Mouse (Mus musculus): ENCODE measurements at regions not wholly inside any gene's neighbourhood (a gene's known extent, or its start where the extent isn't known, plus 50 kb on each side); places are given as distances from the start of the nearest gene placed in this dataset.
A peak's percentile ranks its signal among the peaks of the same experiment; 100 is the strongest.

DNA sequence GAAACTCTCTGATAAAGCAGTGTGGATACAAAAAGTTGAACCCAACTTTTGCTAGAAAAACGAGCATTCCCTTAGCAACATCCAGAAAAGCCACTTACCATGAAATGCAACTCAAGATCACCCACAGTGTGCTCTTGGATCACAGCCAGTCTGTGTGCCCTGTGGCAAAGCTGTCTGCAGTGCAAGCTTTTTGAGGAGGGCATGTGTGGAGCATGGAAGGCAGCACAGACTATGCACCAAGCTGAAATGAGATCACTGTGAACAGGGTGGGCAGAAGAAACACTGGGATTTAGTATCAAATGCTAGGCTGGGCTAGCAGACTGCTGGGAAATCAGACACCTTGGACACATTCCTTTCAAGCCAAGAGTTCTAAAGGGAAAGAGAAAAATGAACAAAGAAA is 162.4 kb downstream of the Sim1 start:
- WGBS, result 40% methylated on average over 1 of the region's 1 CpGs
- Histone ChIP-seq H3K27ac (no peak overlapping the region), H3K9ac (no peak overlapping the region), H3K9me3 (no peaks in the 10 kb centered on the region), H3K27me3 (replicated peaks) (no peaks in the 10 kb centered on the region), H3K4me2 (no peak overlapping the region), H3K4me3 (no peak overlapping the region), H3K4me1 (no peaks in the 10 kb centered on the region), H3K36me3 (replicated peaks) (no peaks in the 10 kb centered on the region)
- 0 out of 2 replicates have a peak, but pooled peaks have one; percentile 62 for ATAC-seq (replicated peaks)

DNA sequence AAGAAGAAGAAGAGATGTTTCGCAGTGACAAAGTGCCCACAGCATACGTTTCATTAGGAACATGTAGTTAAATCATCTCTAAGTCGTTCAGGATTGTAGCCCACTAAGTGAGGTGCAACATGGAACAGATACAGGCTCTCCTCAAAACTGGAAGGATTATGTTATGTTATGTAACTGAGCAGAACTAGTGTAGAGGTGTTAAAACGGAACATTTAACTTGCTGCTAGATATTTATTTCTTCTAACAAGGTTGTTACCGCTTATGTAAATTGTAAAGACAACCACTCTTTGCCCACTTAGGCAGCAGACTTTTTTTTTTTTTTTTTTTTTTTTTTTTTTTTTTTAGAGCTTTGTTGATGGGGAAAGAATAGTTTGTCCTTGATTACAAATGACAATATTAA is 163.8 kb downstream of the Sim1 start:
- 85% methylated on average over 5 of the region's 5 CpGs for WGBS
- no peaks in the 10 kb centered on the region for H3K9me3 ChIP-seq
- no peak overlapping the region for H3K9ac ChIP-seq
- no peak overlapping the region for H3K4me2 ChIP-seq
- ATAC-seq (replicated peaks), result no peak
- no peak overlapping the region for H3K4me3 ChIP-seq
- H3K4me1 ChIP-seq, result no peaks in the 10 kb centered on the region
- H3K27me3 ChIP-seq (replicated peaks), result no peaks in the 10 kb centered on the region
- H3K27ac ChIP-seq, result no peak overlapping the region
- no peaks in the 10 kb centered on the region for H3K36me3 ChIP-seq (replicated peaks)

DNA sequence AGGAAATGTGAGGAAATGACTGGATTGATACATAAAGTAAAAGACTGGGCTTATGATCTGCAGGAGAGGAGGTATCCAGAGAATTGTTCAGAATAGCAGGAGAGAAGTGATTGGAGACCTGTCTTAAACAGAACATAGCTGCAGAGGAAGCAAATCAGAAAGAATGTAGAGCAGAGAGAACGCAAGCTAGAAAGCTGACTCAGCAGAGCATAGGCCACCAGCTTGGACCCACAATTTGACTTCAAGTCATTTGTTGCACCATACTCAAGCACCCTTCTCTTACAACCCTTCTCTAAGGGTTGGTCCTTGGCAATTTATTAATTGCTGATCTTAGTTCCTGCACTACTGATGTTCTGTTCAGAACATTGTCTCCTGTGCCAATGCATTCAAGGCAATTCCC is 207.0 kb downstream of the Sim1 start:
- H3K4me3 ChIP-seq, result no peak overlapping the region
- H3K36me3 ChIP-seq (replicated peaks), result no peaks in the 10 kb centered on the region
- H3K27ac ChIP-seq, result no peak overlapping the region
- H3K4me2 ChIP-seq, result no peak overlapping the region
- 96% methylated on average over 1 of the region's 1 CpGs for WGBS
- H3K9me3 ChIP-seq, result no peaks in the 10 kb centered on the region
- H3K4me1 ChIP-seq, result no peaks in the 10 kb centered on the region
- ATAC-seq (replicated peaks), result no peak
- H3K9ac ChIP-seq, result no peak overlapping the region
- no peaks in the 10 kb centered on the region for H3K27me3 ChIP-seq (replicated peaks)

DNA sequence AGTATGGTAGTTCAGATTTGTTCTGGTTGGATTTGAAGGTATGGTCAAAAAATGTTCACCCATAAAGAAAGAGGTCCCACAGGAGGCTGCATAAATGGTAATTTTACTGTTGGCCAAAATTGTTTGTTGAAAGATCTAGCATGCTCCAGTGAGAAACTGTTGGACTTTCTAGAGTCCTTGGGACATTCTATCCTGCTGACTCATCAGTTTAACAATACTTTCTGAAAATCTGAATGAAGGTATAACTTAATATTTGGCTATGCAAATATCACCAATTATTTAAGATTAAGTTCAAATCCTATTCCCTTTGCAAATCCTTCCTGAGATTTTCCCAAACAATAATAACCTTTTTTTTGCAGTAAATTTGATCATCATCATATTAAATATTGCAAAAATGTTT is 257.3 kb downstream of the Sim1 start:
- no peak overlapping the region for H3K4me3 ChIP-seq
- no peak overlapping the region for H3K4me2 ChIP-seq
- no peaks in the 10 kb centered on the region for H3K36me3 ChIP-seq (replicated peaks)
- H3K27ac ChIP-seq, result no peak overlapping the region
- H3K9me3 ChIP-seq, result no peaks in the 10 kb centered on the region
- peaks cover 10% of the 10 kb centered on the region for H3K4me1 ChIP-seq
- H3K9ac ChIP-seq, result no peak overlapping the region
- no peak for ATAC-seq (replicated peaks)
- H3K27me3 ChIP-seq (replicated peaks), result 0 out of 2 replicates have a peak, but pooled peaks cover 4% of the 10 kb centered on the region

DNA sequence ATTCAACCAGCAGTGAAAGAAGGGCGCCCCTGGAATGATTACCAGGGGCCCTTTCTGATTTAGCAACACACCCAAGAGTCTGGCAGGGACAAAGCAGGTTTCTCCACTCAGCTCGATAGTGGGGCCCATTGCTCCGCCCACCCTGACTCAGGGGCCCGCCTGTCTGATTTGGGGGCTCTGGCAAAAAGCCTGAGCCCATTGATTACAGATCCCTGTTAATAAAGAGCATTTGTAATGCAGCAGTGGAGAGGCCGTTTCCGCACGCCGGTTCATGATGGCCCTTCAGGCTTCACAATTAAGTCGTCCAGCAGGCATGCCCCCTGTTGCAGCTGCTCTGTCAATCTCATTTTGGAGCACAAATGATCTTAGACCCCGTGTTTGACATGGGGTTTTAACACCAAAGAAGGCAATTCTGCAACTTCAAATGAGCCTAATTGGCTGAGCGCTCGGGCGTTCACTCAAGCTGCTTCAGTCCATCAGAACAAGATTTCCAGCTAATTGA is 259.0 kb downstream of the Sim1 start:
- Histone ChIP-seq H3K4me2 (peak overlapping the region; percentile 53), H3K27ac (no peak overlapping the region), H3K36me3 (replicated peaks) (no peaks in the 10 kb centered on the region), H3K4me1 (peaks cover 10% of the 10 kb centered on the region), H3K4me3 (peak overlapping the region; percentile 31), H3K9ac (peak overlapping the region; percentile 38), H3K27me3 (replicated peaks) (0 out of 2 replicates have a peak, but pooled peaks cover 4% of the 10 kb centered on the region), H3K9me3 (no peaks in the 10 kb centered on the region)
- WGBS, result 5% methylated on average over 13 of the region's 13 CpGs
- peak; percentile 92 for ATAC-seq (replicated peaks)

DNA sequence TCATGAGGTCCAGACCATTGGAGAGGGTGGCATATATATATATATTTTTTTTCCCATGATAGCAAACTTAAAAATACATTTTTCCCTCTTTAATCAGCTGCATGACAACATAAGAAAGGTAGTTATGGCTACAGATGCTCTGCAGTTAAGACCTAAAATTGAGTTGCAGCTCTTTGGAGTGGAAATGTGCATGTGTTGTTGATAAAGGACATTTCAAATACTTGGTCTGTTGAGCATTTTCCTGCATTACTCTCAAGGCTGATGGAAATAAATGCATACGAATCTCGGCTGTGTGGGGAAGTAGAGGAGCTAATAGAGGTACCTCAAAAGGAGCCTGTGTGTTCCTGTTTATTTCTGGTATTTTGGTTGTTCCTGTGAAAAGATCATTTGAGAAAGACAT is 259.5 kb downstream of the Sim1 start:
- H3K4me3 ChIP-seq, result peak overlapping the region; percentile 31
- peak; percentile 24; the same call in 1 of the 2 replicates for ATAC-seq (replicated peaks)
- no peak overlapping the region for H3K27ac ChIP-seq
- 17% methylated on average over 2 of the region's 2 CpGs for WGBS
- no peak overlapping the region for H3K9ac ChIP-seq
- peak overlapping the region; percentile 53 for H3K4me2 ChIP-seq
- peaks cover 10% of the 10 kb centered on the region for H3K4me1 ChIP-seq
- H3K9me3 ChIP-seq, result no peaks in the 10 kb centered on the region
- no peaks in the 10 kb centered on the region for H3K36me3 ChIP-seq (replicated peaks)
- H3K27me3 ChIP-seq (replicated peaks), result 0 out of 2 replicates have a peak, but pooled peaks cover 4% of the 10 kb centered on the region

DNA sequence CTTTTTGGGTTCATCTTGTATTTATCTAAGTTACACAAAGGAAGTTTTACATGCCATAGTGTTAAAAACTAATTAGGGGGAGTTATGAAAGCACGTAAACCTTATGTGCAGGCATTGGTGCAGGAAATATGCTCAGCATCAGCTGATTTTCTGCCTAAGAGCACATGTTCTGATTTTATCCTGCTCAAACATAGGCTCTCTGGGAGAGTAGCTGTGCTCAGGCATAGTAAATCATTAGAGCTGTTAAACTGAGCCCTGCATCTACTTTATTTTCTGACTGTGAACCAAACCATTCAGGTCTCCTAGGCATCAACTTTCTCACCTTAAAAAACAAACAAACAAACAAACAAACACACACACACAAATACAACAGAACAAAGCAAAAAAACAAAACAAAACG is 260.2 kb downstream of the Sim1 start:
- Histone ChIP-seq H3K36me3 (replicated peaks) (no peaks in the 10 kb centered on the region), H3K4me2 (no peak overlapping the region), H3K27me3 (replicated peaks) (0 out of 2 replicates have a peak, but pooled peaks cover 4% of the 10 kb centered on the region), H3K9ac (no peak overlapping the region), H3K4me1 (peaks cover 10% of the 10 kb centered on the region), H3K27ac (no peak overlapping the region), H3K4me3 (no peak overlapping the region), H3K9me3 (no peaks in the 10 kb centered on the region)
- no peak for ATAC-seq (replicated peaks)
- WGBS, result 74% methylated on average over 2 of the region's 2 CpGs

DNA sequence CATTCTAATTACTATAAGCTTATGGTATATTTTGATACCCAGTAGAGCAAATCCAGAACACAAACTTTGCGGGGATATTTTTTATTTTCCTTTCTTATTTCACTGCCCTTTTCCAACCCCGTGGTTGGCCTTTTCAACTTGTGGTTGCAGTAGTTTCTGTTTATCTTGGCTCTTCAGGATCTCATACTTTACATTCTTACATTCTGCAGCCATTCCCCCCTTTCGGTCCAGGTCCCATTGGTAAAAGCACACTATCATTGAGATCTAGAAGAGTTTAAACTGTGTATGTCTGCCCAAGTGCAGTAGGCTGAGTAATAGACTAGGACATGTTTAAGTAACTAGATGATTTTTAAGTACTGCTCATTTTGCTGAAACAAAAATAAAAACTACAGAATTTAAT is 279.1 kb downstream of the Sim1 start:
- Histone ChIP-seq H3K4me3 (no peak overlapping the region), H3K27ac (no peak overlapping the region), H3K4me2 (no peak overlapping the region), H3K27me3 (replicated peaks) (no peaks in the 10 kb centered on the region), H3K4me1 (no peaks in the 10 kb centered on the region), H3K9me3 (no peaks in the 10 kb centered on the region), H3K9ac (no peak overlapping the region), H3K36me3 (replicated peaks) (no peaks in the 10 kb centered on the region)
- WGBS, result 87% methylated on average over 3 of the region's 3 CpGs
- no peak for ATAC-seq (replicated peaks)

DNA sequence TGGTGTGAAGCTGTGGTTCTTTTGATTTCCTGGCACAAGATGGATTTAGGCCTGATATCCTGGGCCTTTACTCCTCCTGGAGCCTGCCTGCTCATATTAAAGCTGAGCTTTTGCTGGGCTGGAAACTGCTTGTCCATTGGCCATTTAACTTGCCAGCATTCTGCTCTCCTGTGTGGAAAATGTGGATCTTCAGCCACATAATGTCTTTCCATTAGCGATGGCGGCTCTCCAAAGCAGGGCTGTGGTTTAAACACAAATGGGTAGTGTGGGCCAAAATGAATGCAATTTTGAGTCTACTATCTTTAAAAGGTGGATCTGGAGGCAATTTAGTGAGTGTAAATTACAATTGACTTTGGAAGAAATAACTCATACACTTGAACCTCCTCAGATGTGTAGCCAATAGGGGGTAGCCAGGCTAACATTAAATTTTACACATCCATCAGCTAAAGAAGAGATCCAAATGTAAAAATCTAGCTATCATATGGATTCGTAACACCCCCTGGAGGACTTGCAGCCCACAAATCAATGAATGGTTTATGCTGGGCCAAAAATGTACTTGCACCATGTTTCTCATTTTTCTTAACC is 281.5 kb downstream of the Sim1 start:
- Histone ChIP-seq H3K4me3 (no peak overlapping the region), H3K27ac (no peak overlapping the region), H3K4me2 (no peak overlapping the region), H3K9me3 (no peaks in the 10 kb centered on the region), H3K4me1 (no peaks in the 10 kb centered on the region), H3K9ac (no peak overlapping the region), H3K27me3 (replicated peaks) (no peaks in the 10 kb centered on the region), H3K36me3 (replicated peaks) (no peaks in the 10 kb centered on the region)
- WGBS, result 93% methylated on average over 3 of the region's 3 CpGs
- ATAC-seq (replicated peaks), result no peak

DNA sequence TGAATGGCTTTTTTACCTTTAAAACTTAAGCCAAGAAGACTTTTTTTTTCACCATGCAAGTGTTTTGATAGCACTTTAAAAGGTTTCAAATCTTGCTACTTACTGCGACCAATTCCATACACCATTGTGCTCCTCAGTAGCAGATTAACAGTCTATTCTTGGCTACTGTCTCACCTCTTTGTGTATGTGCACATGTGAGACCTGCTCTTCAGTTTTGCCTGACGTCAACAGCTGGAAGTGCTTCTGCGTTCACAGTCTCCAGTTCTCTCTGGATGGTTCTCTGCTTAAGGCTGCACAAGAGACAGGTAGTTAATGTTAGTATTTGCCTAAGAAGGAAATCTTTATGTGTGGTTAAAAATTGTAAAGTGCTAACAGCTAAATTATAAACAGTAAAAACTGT is 282.1 kb downstream of the Sim1 start:
- no peak overlapping the region for H3K4me2 ChIP-seq
- no peaks in the 10 kb centered on the region for H3K27me3 ChIP-seq (replicated peaks)
- no peak overlapping the region for H3K4me3 ChIP-seq
- H3K4me1 ChIP-seq, result no peaks in the 10 kb centered on the region
- H3K9me3 ChIP-seq, result no peaks in the 10 kb centered on the region
- ATAC-seq (replicated peaks), result no peak
- 56% methylated on average over 3 of the region's 3 CpGs for WGBS
- H3K9ac ChIP-seq, result no peak overlapping the region
- H3K36me3 ChIP-seq (replicated peaks), result no peaks in the 10 kb centered on the region
- H3K27ac ChIP-seq, result no peak overlapping the region

DNA sequence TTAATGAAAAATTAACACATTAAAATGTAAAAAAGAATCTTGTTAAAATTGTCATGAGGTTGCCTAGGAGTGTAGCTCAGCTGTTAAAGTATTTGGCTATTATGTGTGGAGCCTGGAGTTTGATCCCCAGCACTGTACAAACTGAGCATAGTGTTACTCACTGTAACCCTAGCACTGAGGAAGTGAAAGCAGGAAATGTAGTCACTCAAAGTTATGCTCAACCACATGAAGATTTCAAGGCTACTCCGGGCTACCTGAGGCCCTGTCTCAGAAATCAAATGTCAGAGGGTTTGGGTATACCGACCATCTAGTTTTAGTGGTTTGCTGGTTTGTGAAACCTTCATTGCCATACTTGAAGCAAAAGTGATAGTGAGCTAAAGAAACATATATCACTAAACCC is 287.2 kb downstream of the Sim1 start:
- no peak overlapping the region for H3K9ac ChIP-seq
- H3K4me1 ChIP-seq, result no peaks in the 10 kb centered on the region
- H3K9me3 ChIP-seq, result no peaks in the 10 kb centered on the region
- no peaks in the 10 kb centered on the region for H3K36me3 ChIP-seq (replicated peaks)
- no peak overlapping the region for H3K4me3 ChIP-seq
- WGBS, result 89% methylated on average over 2 of the region's 2 CpGs
- no peak overlapping the region for H3K4me2 ChIP-seq
- ATAC-seq (replicated peaks), result no peak
- H3K27ac ChIP-seq, result no peak overlapping the region
- H3K27me3 ChIP-seq (replicated peaks), result no peaks in the 10 kb centered on the region

DNA sequence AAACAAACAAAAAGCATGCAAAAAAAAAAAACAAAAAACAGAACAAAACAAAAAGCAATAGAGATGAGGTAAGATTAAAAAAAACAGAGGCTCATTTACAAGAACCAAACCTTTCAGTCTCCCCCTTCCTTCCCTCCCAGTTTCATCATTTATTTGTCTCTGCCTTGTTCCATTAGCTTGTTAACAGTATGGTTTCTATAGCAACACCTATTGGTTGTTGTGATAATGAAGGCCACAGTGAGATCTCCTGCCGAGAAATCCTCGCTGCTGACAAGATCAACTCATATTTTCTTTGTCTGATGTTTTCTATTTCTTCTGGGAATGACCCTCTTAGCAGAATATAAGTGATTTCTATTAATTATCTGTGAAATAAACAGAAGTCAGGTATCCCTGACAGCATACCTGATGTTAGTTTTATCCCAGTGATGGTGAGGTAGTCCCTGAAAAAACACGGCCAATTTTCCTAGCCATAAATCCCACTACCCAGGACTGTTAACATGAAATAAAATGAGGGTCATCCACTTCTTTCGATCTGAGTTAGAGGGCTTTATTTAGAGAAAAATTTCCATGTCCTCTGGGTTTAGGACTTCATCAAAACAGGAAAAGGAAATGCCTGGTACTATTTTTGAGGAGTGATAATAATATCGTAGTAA is 288.9 kb upstream of the Gm49339 start:
- ATAC-seq (replicated peaks), result peak; percentile 90
- Histone ChIP-seq H3K9ac (no peak overlapping the region), H3K4me2 (0 out of 2 replicates have a peak overlapping the region, but pooled peaks have one; percentile 14), H3K27me3 (replicated peaks) (no peaks in the 10 kb centered on the region), H3K9me3 (no peaks in the 10 kb centered on the region), H3K36me3 (replicated peaks) (no peaks in the 10 kb centered on the region), H3K4me3 (no peak overlapping the region), H3K27ac (peak overlapping the region; percentile 62; the same call in 1 of the 2 replicates), H3K4me1 (no peaks in the 10 kb centered on the region)
- 34% methylated on average over 5 of the region's 5 CpGs for WGBS

DNA sequence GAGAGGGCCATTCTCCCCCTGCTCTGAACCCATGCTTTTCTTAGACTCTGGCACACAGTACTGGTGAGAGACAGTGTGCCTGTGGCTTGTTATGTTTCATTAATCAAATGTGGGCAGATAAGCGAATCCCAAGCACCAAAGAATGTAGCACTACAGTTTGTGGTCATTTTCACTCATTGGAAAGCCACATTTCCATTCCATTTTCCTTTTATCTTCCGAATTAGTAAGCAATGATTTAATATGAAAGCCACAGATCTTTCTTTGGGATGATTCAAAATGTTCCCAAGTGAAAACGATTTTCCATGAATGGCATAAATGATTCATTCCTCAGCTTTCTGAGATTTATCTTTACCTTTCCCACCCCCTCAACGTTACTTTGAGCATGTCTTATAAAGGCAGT is 260.9 kb upstream of the Gm49339 start:
- no peaks in the 10 kb centered on the region for H3K36me3 ChIP-seq (replicated peaks)
- H3K4me3 ChIP-seq, result no peak overlapping the region
- no peaks in the 10 kb centered on the region for H3K9me3 ChIP-seq
- H3K9ac ChIP-seq, result no peak overlapping the region
- no peaks in the 10 kb centered on the region for H3K4me1 ChIP-seq
- no peak overlapping the region for H3K27ac ChIP-seq
- H3K27me3 ChIP-seq (replicated peaks), result no peaks in the 10 kb centered on the region
- no peak overlapping the region for H3K4me2 ChIP-seq
- ATAC-seq (replicated peaks), result 0 out of 2 replicates have a peak, but pooled peaks have one; percentile 42
- 78% methylated on average over 4 of the region's 4 CpGs for WGBS
